Mouse (Mus musculus) hindbrain, embryonic 12.5 days (tissue): ENCODE measurements around the gene Pnmal1. TPM values are rescaled to one million over a fixed set of nuclear protein-coding genes. Genes with fewer than 3 reads are reported as not detected.

ENCODE experiments used
- ATAC-seq: fragments of 200-750 bp; cut with Nextera tagmentation; 2 replicates; pipeline ENCODE4 v1.8.0; 2017; ENCODE audit warnings: moderate TSS enrichment; ENCODE audit not compliant: low FRiP score
- H3K27ac ChIP-seq: fragments of 300-500 bp; sonication (generic); 2 replicates; pipeline ENCODE4 v1.5.1; 2016; ENCODE audit warnings: mild to moderate bottlenecking
- H3K27me3 ChIP-seq: fragments of 300-500 bp; sonication (generic); 2 replicates; pipeline ENCODE4 v1.6.1; 2016; ENCODE audit warnings: mild to moderate bottlenecking
- H3K36me3 ChIP-seq: fragments of 300-500 bp; sonication (generic); 2 replicates; pipeline ENCODE4 v1.6.1; 2016; ENCODE audit warnings: mild to moderate bottlenecking
- H3K4me1 ChIP-seq: fragments of 300-500 bp; sonication (generic); 2 replicates; pipeline ENCODE4 v1.6.1; 2016
- H3K4me2 ChIP-seq: fragments of 300-500 bp; sonication (generic); replicated peaks from 2 replicates; pipeline ENCODE4 v1.6.1; 2016; ENCODE audit warnings: mild to moderate bottlenecking
- H3K4me3 ChIP-seq: fragments of 300-500 bp; sonication (generic); 2 replicates; pipeline ENCODE4 v1.5.1; 2016; ENCODE audit warnings: mild to moderate bottlenecking
- H3K9ac ChIP-seq: fragments of 300-500 bp; sonication (generic); 2 replicates; pipeline ENCODE4 v1.6.1; 2016; ENCODE audit warnings: mild to moderate bottlenecking, moderate library complexity
- H3K9me3 ChIP-seq: fragments of 300-500 bp; sonication (generic); replicated peaks from 2 replicates; pipeline ENCODE4 v1.6.1; 2016; ENCODE audit warnings: mild to moderate bottlenecking
- WGBS: fragments of 180-500 bp; shearing (Covaris S2); methylation state at CpG from one replicate; pipeline ENCODE4 v1.1.7; 2016; 5-methylcytosine and 5-hydroxymethylcytosine counted together
- polyA plus RNA-seq: library from polyadenylated mRNA; unstranded; fragments of >200 nt; fragmentation: Nextera tagmentation; extraction: Ambion mirVana; gene quantifications from 2 replicates; pipeline ENCODE4 v1.2.1, GENCODE M21; 2016

Gene Pnmal1
- polyA plus RNA-seq, result 24.0 and 27.3 TPM in 2 replicates

- peak within 1 kb of the TSS; percentile 24 for H3K4me3 ChIP-seq
- H3K36me3 ChIP-seq, result peaks cover 8% of the 10 kb centered on the region
- H3K9me3 ChIP-seq, result no peaks in the 10 kb centered on the region
- peak within 1 kb of the TSS; percentile 25; the same call in 1 of the 2 replicates for H3K9ac ChIP-seq
- H3K27ac ChIP-seq, result peak within 1 kb of the TSS; percentile 92
- H3K4me2 ChIP-seq, result peak within 1 kb of the TSS; percentile 53
- peak; percentile 94 for ATAC-seq
- H3K4me1 ChIP-seq, result peaks cover 46% of the 10 kb centered on the region
- H3K27me3 ChIP-seq, result no peaks in the 10 kb centered on the region
- 16% methylated on average over 17 of the region's 17 CpGs for WGBS
These were observed at the start of gene Pnmal1 for GRCm38 (mm10) chr7:16959539-16960187. Gene Pnmal1 (plus strand): TSS chr7:16959679.

- Histone ChIP-seq H3K4me2 (no peak overlapping the region), H3K9me3 (no peaks in the 10 kb centered on the region), H3K36me3 (peaks cover 12% of the 10 kb centered on the region), H3K27me3 (peaks cover 10% of the 10 kb centered on the region; the same call in 1 of the 2 replicates), H3K27ac (no peak overlapping the region), H3K4me1 (peaks cover 44% of the 10 kb centered on the region), H3K4me3 (no peak overlapping the region), H3K9ac (no peak overlapping the region)
- no peak for ATAC-seq
- 50% methylated on average over 10 of the region's 10 CpGs for WGBS
These were observed 49.6 kb upstream of the Pnmal1 start for GRCm38 (mm10) chr7:16909909-16910308.

- peaks cover 31% of the 10 kb centered on the region for H3K36me3 ChIP-seq
- no peak for ATAC-seq
- H3K9ac ChIP-seq, result no peak overlapping the region
- peaks cover 29% of the 10 kb centered on the region for H3K4me1 ChIP-seq
- WGBS, result 91% methylated on average over 3 of the region's 3 CpGs
- no peak overlapping the region for H3K4me3 ChIP-seq
- no peak overlapping the region for H3K27ac ChIP-seq
- no peak overlapping the region for H3K4me2 ChIP-seq
- H3K27me3 ChIP-seq, result peaks cover 10% of the 10 kb centered on the region; the same call in 1 of the 2 replicates
- H3K9me3 ChIP-seq, result no peaks in the 10 kb centered on the region
These were observed 47.6 kb upstream of the Pnmal1 start for GRCm38 (mm10) chr7:16911904-16912303.

GRCm38 (mm10) chr7:16912360-16912759 lies 47.1 kb upstream of the Pnmal1 start:
- Histone ChIP-seq H3K9me3 (no peaks in the 10 kb centered on the region), H3K36me3 (peaks cover 36% of the 10 kb centered on the region), H3K4me3 (no peak overlapping the region), H3K4me1 (peaks cover 31% of the 10 kb centered on the region), H3K9ac (no peak overlapping the region), H3K27me3 (peaks cover 10% of the 10 kb centered on the region; the same call in 1 of the 2 replicates), H3K4me2 (no peak overlapping the region), H3K27ac (no peak overlapping the region)
- 56% methylated on average over 6 of the region's 6 CpGs for WGBS
- no peak for ATAC-seq

- peaks cover 51% of the 10 kb centered on the region for H3K36me3 ChIP-seq
- peaks cover 37% of the 10 kb centered on the region for H3K4me1 ChIP-seq
- H3K27me3 ChIP-seq, result peaks cover 4% of the 10 kb centered on the region; the same call in 1 of the 2 replicates
- 40% methylated on average over 10 of the region's 10 CpGs for WGBS
- H3K9me3 ChIP-seq, result no peaks in the 10 kb centered on the region
- ATAC-seq, result peak; percentile 49
- no peak overlapping the region for H3K9ac ChIP-seq
- no peak overlapping the region for H3K4me2 ChIP-seq
- no peak overlapping the region for H3K4me3 ChIP-seq
- H3K27ac ChIP-seq, result no peak overlapping the region
These were observed 45.5 kb upstream of the Pnmal1 start for GRCm38 (mm10) chr7:16913806-16914452.

- H3K4me2 ChIP-seq, result no peak overlapping the region
- H3K27me3 ChIP-seq, result 0 out of 2 replicates have a peak, but pooled peaks cover under 1% of the 10 kb centered on the region
- H3K9ac ChIP-seq, result no peak overlapping the region; the same call in 1 of the 2 replicates
- no peaks in the 10 kb centered on the region for H3K9me3 ChIP-seq
- H3K36me3 ChIP-seq, result peaks cover 59% of the 10 kb centered on the region
- H3K4me3 ChIP-seq, result no peak overlapping the region; the same call in 1 of the 2 replicates
- H3K4me1 ChIP-seq, result peaks cover 37% of the 10 kb centered on the region
- WGBS, result 86% methylated on average over 18 of the region's 18 CpGs
- H3K27ac ChIP-seq, result no peak overlapping the region
- 0 out of 2 replicates have a peak, but pooled peaks have one; percentile 3 for ATAC-seq
These were observed 44.8 kb upstream of the Pnmal1 start for GRCm38 (mm10) chr7:16914453-16915343.

- peaks cover 46% of the 10 kb centered on the region for H3K4me1 ChIP-seq
- H3K27ac ChIP-seq, result 0 out of 2 replicates have a peak overlapping the region, but pooled peaks have one; percentile 12
- H3K4me2 ChIP-seq, result no peak overlapping the region
- 87% methylated on average over 32 of the region's 32 CpGs for WGBS
- no peak overlapping the region for H3K9ac ChIP-seq
- no peaks in the 10 kb centered on the region for H3K27me3 ChIP-seq
- no peak for ATAC-seq
- H3K36me3 ChIP-seq, result peaks cover 61% of the 10 kb centered on the region
- H3K9me3 ChIP-seq, result no peaks in the 10 kb centered on the region
- H3K4me3 ChIP-seq, result no peak overlapping the region
These were observed 43.8 kb upstream of the Pnmal1 start for GRCm38 (mm10) chr7:16915461-16916340.

GRCm38 (mm10) chr7:16916342-16917265 lies 42.9 kb upstream of the Pnmal1 start:
- Histone ChIP-seq H3K27ac (0 out of 2 replicates have a peak overlapping the region, but pooled peaks have one; percentile 8), H3K9me3 (no peaks in the 10 kb centered on the region), H3K4me1 (peaks cover 55% of the 10 kb centered on the region), H3K27me3 (no peaks in the 10 kb centered on the region), H3K4me3 (no peak overlapping the region), H3K36me3 (peaks cover 61% of the 10 kb centered on the region), H3K9ac (no peak overlapping the region), H3K4me2 (no peak overlapping the region)
- ATAC-seq, result no peak
- WGBS, result 79% methylated on average over 30 of the region's 30 CpGs

- 58% methylated on average over 11 of the region's 11 CpGs for WGBS
- H3K27ac ChIP-seq, result 0 out of 2 replicates have a peak overlapping the region, but pooled peaks have one; percentile 4
- H3K4me1 ChIP-seq, result peaks cover 59% of the 10 kb centered on the region
- H3K9me3 ChIP-seq, result no peaks in the 10 kb centered on the region
- H3K4me3 ChIP-seq, result no peak overlapping the region
- peaks cover 61% of the 10 kb centered on the region for H3K36me3 ChIP-seq
- no peak for ATAC-seq
- no peaks in the 10 kb centered on the region for H3K27me3 ChIP-seq
- no peak overlapping the region for H3K9ac ChIP-seq
- H3K4me2 ChIP-seq, result no peak overlapping the region
These were observed 42.0 kb upstream of the Pnmal1 start for GRCm38 (mm10) chr7:16917447-16917846.

- 0 out of 2 replicates have a peak overlapping the region, but pooled peaks have one; percentile 4 for H3K27ac ChIP-seq
- H3K9me3 ChIP-seq, result no peaks in the 10 kb centered on the region
- peaks cover 61% of the 10 kb centered on the region for H3K36me3 ChIP-seq
- no peak overlapping the region for H3K4me3 ChIP-seq
- no peak for ATAC-seq
- 75% methylated on average over 9 of the region's 9 CpGs for WGBS
- peaks cover 62% of the 10 kb centered on the region for H3K4me1 ChIP-seq
- no peak overlapping the region for H3K4me2 ChIP-seq
- no peaks in the 10 kb centered on the region for H3K27me3 ChIP-seq
- peak overlapping the region; percentile 18; the same call in 1 of the 2 replicates for H3K9ac ChIP-seq
These were observed 41.5 kb upstream of the Pnmal1 start for GRCm38 (mm10) chr7:16918014-16918413.
